Mouse (Mus musculus) MEL (cell line): ENCODE results near the gene Rbm5. TPM values are rescaled to one million over a fixed set of nuclear protein-coding genes. Genes with fewer than 3 reads are reported as not detected.

Experiments
- DNase-seq: peaks from one replicate; pipeline ENCODE4 v3.0.0; 2011; ENCODE audit warnings: low read depth, low spot score
- H3K27ac ChIP-seq: 2 replicates; pipeline ENCODE4 v1.5.1; 2012; ENCODE audit warnings: low read depth, mild to moderate bottlenecking, control low read depth, low read length, moderate library complexity; ENCODE audit not compliant: control insufficient read depth
- H3K27me3 ChIP-seq, 2 experiments: fragments of 150-350 bp in 1 of 2; sonication (generic) in 1 of 2; 2 replicates each; pipeline ENCODE4 v1.6.1; 2012; ENCODE audit warnings: low read length in 2 of 2, mild to moderate bottlenecking in 2 of 2, improper control_type of control experiment in 1 of 2, moderate library complexity in 1 of 2; ENCODE audit not compliant: insufficient read depth in 2 of 2, control insufficient read depth in 1 of 2
- H3K36me3 ChIP-seq, 2 experiments: 2 replicates each; pipeline ENCODE4 v1.6.1; 2012 to 2014; ENCODE audit warnings: low read length in 2 of 2, improper control_type of control experiment in 1 of 2, inconsistent platforms in 1 of 2, mild to moderate bottlenecking in 1 of 2; ENCODE audit not compliant: insufficient read depth in 2 of 2, control insufficient read depth in 1 of 2
- H3K4me1 ChIP-seq, 2 experiments: fragments of 150-350 bp in 1 of 2; sonication (generic) in 1 of 2; 2 replicates each; pipeline ENCODE4 v1.6.1; 2012; ENCODE audit warnings: low read length in 2 of 2, improper control_type of control experiment in 1 of 2, mild to moderate bottlenecking in 1 of 2; ENCODE audit not compliant: insufficient read depth in 2 of 2, control insufficient read depth in 1 of 2
- H3K4me3 ChIP-seq, 2 experiments: fragments of 150-350 bp in 1 of 2; sonication (generic) in 1 of 2; 2 replicates each; pipeline ENCODE4 v1.5.1; 2012; ENCODE audit warnings: low read depth in 2 of 2, low read length in 2 of 2, mild to moderate bottlenecking in 2 of 2, moderate library complexity in 2 of 2, control low read depth in 1 of 2, improper control_type of control experiment in 1 of 2; ENCODE audit not compliant: control insufficient read depth in 1 of 2, insufficient read depth in 1 of 2
- H3K79me2 ChIP-seq: 2 replicates; pipeline ENCODE4 v1.6.1; 2012; ENCODE audit warnings: mild to moderate bottlenecking, low read length, moderate library complexity; ENCODE audit not compliant: control insufficient read depth, poor library complexity, insufficient read depth
- H3K9ac ChIP-seq: 2 replicates; pipeline ENCODE4 v1.6.1; 2012; ENCODE audit warnings: low read depth, mild to moderate bottlenecking, control low read depth, low read length, moderate library complexity; ENCODE audit not compliant: control insufficient read depth, poor library complexity, severe bottlenecking
- H3K9me3 ChIP-seq: fragments of 150-350 bp; sonication (generic); replicated peaks from 2 replicates; pipeline ENCODE4 v1.6.1; 2012; ENCODE audit warnings: mild to moderate bottlenecking, low read length, improper control_type of control experiment, moderate library complexity; ENCODE audit not compliant: insufficient read depth
- BHLHE40 ChIP-seq: IDR thresholded peaks from 2 replicates; pipeline ENCODE4 v1.6.1; 2012; ENCODE audit warnings: low read depth, mild to moderate bottlenecking, inconsistent platforms, low read length, improper control_type of control experiment, borderline replicate concordance
- CHD1 ChIP-seq: IDR thresholded peaks from 2 replicates; pipeline ENCODE4 v1.6.1; 2012; ENCODE audit warnings: low read depth, mild to moderate bottlenecking, inconsistent platforms, low read length, improper control_type of control experiment
- CHD2 ChIP-seq: IDR thresholded peaks from 2 replicates; pipeline ENCODE4 v1.6.1; 2011; ENCODE audit warnings: low read length, improper control_type of control experiment
- CTCF ChIP-seq, 3 experiments: IDR thresholded peaks in 2 of 3; conservative IDR thresholded peaks in 1 of 3; 2 replicates each; pipeline ENCODE4 v1.5.1; 2011 to 2012; ENCODE audit warnings: low read length in 3 of 3, low read depth in 2 of 3, mild to moderate bottlenecking in 2 of 3, improper control_type of control experiment in 1 of 3, inconsistent platforms in 1 of 3, mixed read lengths in 1 of 3, moderate library complexity in 1 of 3; ENCODE audit not compliant: control insufficient read depth in 1 of 3, insufficient read depth in 1 of 3, poor library complexity in 1 of 3, severe bottlenecking in 1 of 3
- E2F4 ChIP-seq: IDR thresholded peaks from 2 replicates; pipeline ENCODE4 v1.6.1; 2011; ENCODE audit warnings: low read depth, low read length, improper control_type of control experiment, borderline replicate concordance
- ELF1 ChIP-seq: IDR thresholded peaks from 2 replicates; pipeline ENCODE4 v1.6.1; 2014; ENCODE audit warnings: low read depth, mild to moderate bottlenecking, inconsistent platforms, low read length, improper control_type of control experiment, moderate library complexity
- EP300 ChIP-seq, 2 experiments: IDR thresholded peaks; 2 replicates each; pipeline ENCODE4 v1.6.1; 2011; ENCODE audit warnings: improper control_type of control experiment in 2 of 2, low read length in 2 of 2, low read depth in 1 of 2, mild to moderate bottlenecking in 1 of 2
- GABPA ChIP-seq: IDR thresholded peaks from 2 replicates; pipeline ENCODE4 v1.6.1; 2012; ENCODE audit warnings: low read depth, mild to moderate bottlenecking, inconsistent platforms, low read length, improper control_type of control experiment, moderate library complexity
- GATA1 ChIP-seq: IDR thresholded peaks from 2 replicates; pipeline ENCODE4 v1.6.1; 2011; ENCODE audit warnings: low read depth, low read length, improper control_type of control experiment
- HCFC1 ChIP-seq: IDR thresholded peaks from 2 replicates; pipeline ENCODE4 v1.6.1; 2012; ENCODE audit warnings: low read depth, mild to moderate bottlenecking, inconsistent platforms, low read length, improper control_type of control experiment, moderate library complexity
- JUND ChIP-seq: IDR thresholded peaks from 2 replicates; pipeline ENCODE4 v1.6.1; 2011; ENCODE audit warnings: low read depth, mild to moderate bottlenecking, improper control_type of control experiment, low read length
- KAT2A ChIP-seq: conservative IDR thresholded peaks from 2 replicates; pipeline ENCODE4 v1.6.1; 2012; ENCODE audit warnings: low read depth, low read length, improper control_type of control experiment, inconsistent platforms
- MAFK ChIP-seq: IDR thresholded peaks from 2 replicates; pipeline ENCODE4 v1.6.1; 2011; ENCODE audit warnings: low read depth, mild to moderate bottlenecking, low read length, improper control_type of control experiment, borderline replicate concordance
- MAX ChIP-seq: IDR thresholded peaks from 2 replicates; pipeline ENCODE4 v1.6.1; 2011; ENCODE audit warnings: low read length, improper control_type of control experiment
- MEF2A ChIP-seq: IDR thresholded peaks from 2 replicates; pipeline ENCODE4 v1.6.1; 2014; ENCODE audit warnings: low read depth, mild to moderate bottlenecking, inconsistent platforms, low read length, improper control_type of control experiment; ENCODE audit not compliant: poor library complexity, insufficient replicate concordance, severe bottlenecking; ENCODE audit errors: extremely low read depth
- MXI1 ChIP-seq: IDR thresholded peaks from 2 replicates; pipeline ENCODE4 v1.6.1; 2011; ENCODE audit warnings: mild to moderate bottlenecking, low read depth, low read length, improper control_type of control experiment
- MYB ChIP-seq: IDR thresholded peaks from 2 replicates; pipeline ENCODE4 v1.6.1; 2011; ENCODE audit warnings: mild to moderate bottlenecking, low read depth, low read length, improper control_type of control experiment
- MYC ChIP-seq: IDR thresholded peaks from 2 replicates; pipeline ENCODE4 v1.6.1; 2011; ENCODE audit warnings: low read depth, mild to moderate bottlenecking, low read length, improper control_type of control experiment, moderate library complexity
- NRF1 ChIP-seq: IDR thresholded peaks from 2 replicates; pipeline ENCODE4 v1.6.1; 2014; ENCODE audit warnings: low read depth, mild to moderate bottlenecking, inconsistent platforms, low read length, improper control_type of control experiment, moderate library complexity; ENCODE audit not compliant: poor library complexity, insufficient read depth, severe bottlenecking
- POLR2A ChIP-seq, 2 experiments: IDR thresholded peaks; 2 replicates each; pipeline ENCODE4 v1.6.1; 2011 to 2012; ENCODE audit warnings: low read length in 2 of 2, mild to moderate bottlenecking in 2 of 2, control low read depth in 1 of 2, improper control_type of control experiment in 1 of 2, low read depth in 1 of 2, moderate library complexity in 1 of 2; ENCODE audit not compliant: control insufficient read depth in 1 of 2, insufficient read depth in 1 of 2, poor library complexity in 1 of 2
- POLR2AphosphoS2 ChIP-seq: IDR thresholded peaks from 2 replicates; pipeline ENCODE4 v1.6.1; 2011; ENCODE audit warnings: low read length, improper control_type of control experiment
- POLR2AphosphoS5 ChIP-seq: IDR thresholded peaks from 2 replicates; pipeline ENCODE4 v1.6.1; 2012; ENCODE audit warnings: low read depth, borderline replicate concordance, mild to moderate bottlenecking, inconsistent platforms, low read length, moderate library complexity, mixed read lengths
- RAD21 ChIP-seq: IDR thresholded peaks from 2 replicates; pipeline ENCODE4 v1.6.1; 2011; ENCODE audit warnings: mild to moderate bottlenecking, low read depth, low read length, improper control_type of control experiment
- RCOR1 ChIP-seq: IDR thresholded peaks from 2 replicates; pipeline ENCODE4 v1.6.1; 2012; ENCODE audit warnings: low read depth, mild to moderate bottlenecking, inconsistent platforms, low read length, improper control_type of control experiment
- SIN3A ChIP-seq: IDR thresholded peaks from 2 replicates; pipeline ENCODE4 v1.6.1; 2012; ENCODE audit warnings: low read length, improper control_type of control experiment, inconsistent platforms
- SMC3 ChIP-seq: IDR thresholded peaks from 2 replicates; pipeline ENCODE4 v1.6.1; 2011; ENCODE audit warnings: low read depth, low read length, improper control_type of control experiment
- TAL1 ChIP-seq: IDR thresholded peaks from 2 replicates; pipeline ENCODE4 v1.6.1; 2012; ENCODE audit warnings: mild to moderate bottlenecking, inconsistent platforms, low read length, moderate library complexity, mixed read lengths
- TBP ChIP-seq: IDR thresholded peaks from 2 replicates; pipeline ENCODE4 v1.8.0; 2011; ENCODE audit warnings: low read depth, low read length, improper control_type of control experiment
- TCF12 ChIP-seq: IDR thresholded peaks from 2 replicates; pipeline ENCODE4 v1.6.1; 2014; ENCODE audit warnings: low read depth, mild to moderate bottlenecking, inconsistent platforms, low read length, improper control_type of control experiment, moderate library complexity
- UBTF ChIP-seq: IDR thresholded peaks from 2 replicates; pipeline ENCODE4 v1.6.1; 2012; ENCODE audit warnings: low read depth, mild to moderate bottlenecking, inconsistent platforms, low read length, improper control_type of control experiment, moderate library complexity, borderline replicate concordance; ENCODE audit not compliant: insufficient read depth
- USF1 ChIP-seq: IDR thresholded peaks from 2 replicates; pipeline ENCODE4 v1.6.1; 2014; ENCODE audit warnings: low read depth, mild to moderate bottlenecking, inconsistent platforms, low read length, improper control_type of control experiment, moderate library complexity
- USF2 ChIP-seq, 2 experiments: IDR thresholded peaks; 2 replicates each; pipeline ENCODE4 v1.6.1; 2011 to 2012; ENCODE audit warnings: improper control_type of control experiment in 2 of 2, low read length in 2 of 2, borderline replicate concordance in 1 of 2, inconsistent platforms in 1 of 2, low read depth in 1 of 2, mild to moderate bottlenecking in 1 of 2; ENCODE audit not compliant: insufficient read depth in 1 of 2
- ZKSCAN1 ChIP-seq: IDR thresholded peaks from 2 replicates; pipeline ENCODE4 v1.6.1; 2012; ENCODE audit warnings: low read depth, mild to moderate bottlenecking, inconsistent platforms, low read length, improper control_type of control experiment, moderate library complexity
- ZNF384 ChIP-seq: IDR thresholded peaks from 2 replicates; pipeline ENCODE4 v1.6.1; 2012; ENCODE audit warnings: low read depth, mild to moderate bottlenecking, inconsistent platforms, low read length, improper control_type of control experiment
- polyA plus RNA-seq, 2 experiments: library from polyadenylated mRNA; stranded (reverse) in 1 of 2; unstranded in 1 of 2; fragments of >175 nt in 1 of 2; fragments of >200 nt in 1 of 2; gene quantifications; 2 replicates each; pipeline versions ENCODE4 v1.2.1 to v1.2.4; 2012; ENCODE audit warnings: low replicate concordance in 2 of 2, low read depth in 1 of 2; ENCODE audit not compliant: insufficient read length in 2 of 2, insufficient read depth in 1 of 2, missing spikeins in 1 of 2
- total RNA-seq: library from RNA; depleted of rRNA; stranded (reverse); fragments of 300-350 nt; gene quantifications from 2 replicates; pipeline ENCODE4 v1.2.3, GENCODE M21; 2012; rRNA removed

Rbm5 gene
- total RNA-seq (80.2 and 87.6 TPM in 2 replicates), polyA plus RNA-seq (100 to 1,000 TPM; 125 to 143 TPM)

- peaks cover 27% of the 10 kb centered on the region for H3K79me2 ChIP-seq
- peak within 1 kb of the TSS; percentile 97 for H3K9ac ChIP-seq
- H3K36me3 ChIP-seq = peaks cover 31 to 34% of the 10 kb centered on the region in 2 experiments
- H3K4me3 ChIP-seq = peak within 1 kb of the TSS; percentile 95 to 100
- peak within 1 kb of the TSS; percentile 99 for H3K27ac ChIP-seq
- DNase-seq = peak; percentile 97
- no peaks in the 10 kb centered on the region for H3K9me3 ChIP-seq
- H3K27me3 ChIP-seq = no peaks in the 10 kb centered on the region
- peaks cover 10 to 22% of the 10 kb centered on the region in 2 experiments for H3K4me1 ChIP-seq
- TF ChIP-seq CTCF (IDR thresholded peaks at IDR 0.05 in 2 of 3, conservative IDR thresholded peaks at IDR 0.05 in 1 of 3; ENCODE audit: control insufficient read depth in 1 of 3, insufficient read depth in 1 of 3, low read depth in 2 of 3, low read length in 3 of 3, poor library complexity in 1 of 3, severe bottlenecking in 1 of 3) (no peak), SMC3 (no peak), HCFC1 (peak; percentile 96), MYC (peak; percentile 80), ZKSCAN1 (no peak), NRF1 (peak; percentile 67), GABPA (no peak), ELF1 (peak; percentile 88), MYB (0 out of 2 replicates have a peak, but pooled peaks have one; percentile 14), TAL1 (no peak), RAD21 (no peak), MAX (peak; percentile 62; the same call in 1 of the 2 replicates), SIN3A (no peak; the same call in none of the 2 replicates), CHD2 (no peak), GATA1 (0 out of 2 replicates have a peak, but pooled peaks have one; percentile 3), MEF2A (no peak), POLR2AphosphoS2 (peak; percentile 89), TBP (peak; percentile 88), USF2 (IDR thresholded peaks at IDR 0.05; ENCODE audit: borderline replicate concordance in 1 of 2, insufficient read depth in 1 of 2, low read depth in 1 of 2, low read length in 2 of 2) (no peak), POLR2AphosphoS5 (peak; percentile 71; the same call in 1 of the 2 replicates), KAT2A (peak; percentile 81), ZNF384 (peak; percentile 83), JUND (no peak), RCOR1 (peak; percentile 29; the same call in 1 of the 2 replicates), POLR2A (IDR thresholded peaks at IDR 0.05; ENCODE audit: control insufficient read depth in 1 of 2, insufficient read depth in 1 of 2, low read depth in 1 of 2, low read length in 2 of 2, poor library complexity in 1 of 2) (peak; percentile 76 to 86), EP300 (IDR thresholded peaks at IDR 0.05; ENCODE audit: low read depth in 1 of 2, low read length in 2 of 2) (no peak; a peak in 1 of 4 replicates), CHD1 (peak; percentile 34; the same call in 1 of the 2 replicates), E2F4 (peak; percentile 76; the same call in 1 of the 2 replicates), UBTF (no peak), USF1 (no peak), TCF12 (peak; percentile 84), MXI1 (peak; percentile 76), BHLHE40 (no peak), MAFK (no peak)
Measured at GRCm38 (mm10) chr9:107770374-107771290, at the start of gene Rbm5. TSS of gene Rbm5 (minus strand) at chr9:107770996.
